Mouse (Mus musculus) thymus, postnatal 0 days (tissue): ENCODE measurements at regions not wholly inside any gene's neighbourhood (a gene's known extent, or its start where the extent isn't known, plus 50 kb on each side); places are given as distances from the start of the nearest gene placed in this dataset.

Experiments used
- DNase-seq: peaks from one replicate; pipeline ENCODE4 v3.0.0-alpha.2; 2015; ENCODE audit warnings: low spot score

DNA sequence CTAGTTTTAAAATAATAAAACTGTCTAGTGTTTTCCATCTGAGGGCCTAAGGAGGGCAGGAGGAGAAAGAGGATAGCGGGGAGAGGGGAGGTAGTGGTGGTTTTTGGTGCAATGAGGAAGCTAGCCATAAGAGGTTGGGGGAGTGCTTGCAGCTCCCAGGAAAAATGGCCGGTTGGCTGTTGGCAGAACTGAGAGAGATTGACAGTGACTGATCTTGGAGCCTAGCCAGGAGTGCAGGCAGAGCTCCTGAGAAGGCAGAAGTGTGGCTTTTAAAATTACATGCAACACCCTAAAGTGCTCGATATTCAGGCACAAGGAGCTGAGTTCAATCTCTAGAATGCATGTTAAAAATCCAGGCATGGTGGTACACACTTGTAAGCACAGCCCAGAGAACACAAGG lies 938.3 kb upstream of the 2610301B20Rik start:
- no peak for DNase-seq

- DNase-seq, result no peak
These were observed 922.9 kb upstream of the 2610301B20Rik start for GRCm38 (mm10) chr4:9951441-9951840.

- DNase-seq, result no peak
These were observed 899.7 kb upstream of the 2610301B20Rik start for GRCm38 (mm10) chr4:9974631-9975030.

- DNase-seq, result no peak
These were observed 892.8 kb upstream of the 2610301B20Rik start for GRCm38 (mm10) chr4:9981354-9982040.

- DNase-seq, result no peak
These were observed 891.3 kb upstream of the 2610301B20Rik start for GRCm38 (mm10) chr4:9982786-9983525.

DNA sequence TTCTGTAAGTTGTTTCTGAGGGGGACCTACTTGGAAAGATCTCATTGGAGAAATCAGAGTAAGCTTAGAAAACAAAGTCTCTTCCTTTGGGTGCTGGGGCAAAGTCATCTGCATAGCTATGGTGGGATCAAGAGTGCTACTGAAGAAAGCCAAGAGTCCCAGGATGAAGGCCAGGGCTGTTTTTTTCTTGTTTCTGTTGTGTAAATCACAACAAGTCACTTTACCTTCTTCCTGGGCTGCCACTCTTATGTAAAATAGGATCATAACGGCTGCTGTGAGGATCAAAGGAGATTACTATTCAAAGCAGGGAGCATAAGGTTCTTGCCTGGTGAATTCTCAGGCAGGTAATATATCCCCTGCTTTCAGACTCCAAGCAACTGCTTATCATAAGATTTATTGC lies 880.4 kb upstream of the 2610301B20Rik start:
- DNase-seq, result no peak

- no peak for DNase-seq
These were observed 879.8 kb upstream of the 2610301B20Rik start for GRCm38 (mm10) chr4:9994466-9994865.

- no peak for DNase-seq
These were observed 844.0 kb upstream of the 2610301B20Rik start for GRCm38 (mm10) chr4:10030316-10030715.

DNA sequence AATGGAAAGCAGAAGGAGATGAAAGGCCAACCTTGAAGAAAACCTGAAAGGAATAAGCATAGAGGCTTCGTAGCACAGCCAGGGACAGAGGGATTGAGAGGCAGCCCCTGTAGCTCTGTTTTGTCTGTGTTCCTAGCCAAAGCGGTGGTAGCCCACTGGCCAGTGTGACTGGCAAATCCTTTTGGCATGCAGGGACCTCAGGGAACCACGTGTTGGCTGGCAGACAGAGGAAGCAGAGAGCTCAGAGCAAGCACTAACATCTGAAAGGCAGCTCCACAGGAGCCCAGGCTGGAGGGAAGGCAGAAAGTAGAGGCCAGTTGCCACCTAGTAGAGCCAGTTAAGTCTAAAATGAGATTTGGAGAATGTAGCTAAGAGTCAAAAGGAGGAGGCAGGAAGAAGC lies 842.5 kb upstream of the 2610301B20Rik start:
- no peak for DNase-seq

DNA sequence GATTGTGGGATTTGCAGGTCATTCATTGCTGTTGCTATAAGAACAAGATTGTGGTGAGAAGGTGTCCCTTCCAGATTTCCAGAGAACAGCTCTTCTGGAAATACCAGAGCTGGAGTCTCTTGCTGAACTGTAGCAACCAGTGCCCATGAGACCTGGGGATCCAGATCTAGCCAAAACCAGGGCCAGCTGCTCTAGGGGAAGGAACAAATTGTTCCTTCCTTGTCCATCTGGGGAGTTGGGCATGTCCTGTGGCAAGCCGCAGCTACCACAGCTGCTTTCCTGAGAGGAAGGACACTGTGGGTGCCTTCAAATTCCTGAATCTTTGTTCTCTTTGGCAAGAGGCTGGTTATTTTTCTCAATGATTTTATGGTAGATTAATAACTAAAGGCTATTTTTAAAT lies 839.0 kb upstream of the 2610301B20Rik start:
- DNase-seq, result no peak

- DNase-seq, result no peak
These were observed 832.8 kb upstream of the 2610301B20Rik start for GRCm38 (mm10) chr4:10041301-10042093.

DNA sequence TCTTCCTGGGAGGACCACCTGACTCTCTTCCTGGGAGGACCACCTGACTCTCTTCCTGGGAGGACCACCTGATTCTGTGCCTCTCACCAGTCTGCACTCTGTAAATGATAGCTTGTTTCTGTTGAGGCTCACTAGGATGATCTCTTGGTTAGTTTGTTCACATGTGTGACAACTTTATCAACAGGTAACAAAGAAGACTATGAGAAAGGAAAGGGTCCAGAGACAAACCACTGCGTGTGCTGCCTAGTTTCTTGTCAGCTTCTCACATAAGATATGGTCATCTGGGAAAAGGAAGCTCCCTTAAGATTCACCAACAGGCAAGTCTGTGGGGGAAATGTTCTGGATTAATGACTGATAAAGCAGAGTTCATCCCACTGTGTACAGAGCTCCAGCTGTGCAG lies 825.5 kb upstream of the 2610301B20Rik start:
- DNase-seq, result no peak

- DNase-seq, result no peak
These were observed 824.9 kb upstream of the 2610301B20Rik start for GRCm38 (mm10) chr4:10049411-10049810.

DNA sequence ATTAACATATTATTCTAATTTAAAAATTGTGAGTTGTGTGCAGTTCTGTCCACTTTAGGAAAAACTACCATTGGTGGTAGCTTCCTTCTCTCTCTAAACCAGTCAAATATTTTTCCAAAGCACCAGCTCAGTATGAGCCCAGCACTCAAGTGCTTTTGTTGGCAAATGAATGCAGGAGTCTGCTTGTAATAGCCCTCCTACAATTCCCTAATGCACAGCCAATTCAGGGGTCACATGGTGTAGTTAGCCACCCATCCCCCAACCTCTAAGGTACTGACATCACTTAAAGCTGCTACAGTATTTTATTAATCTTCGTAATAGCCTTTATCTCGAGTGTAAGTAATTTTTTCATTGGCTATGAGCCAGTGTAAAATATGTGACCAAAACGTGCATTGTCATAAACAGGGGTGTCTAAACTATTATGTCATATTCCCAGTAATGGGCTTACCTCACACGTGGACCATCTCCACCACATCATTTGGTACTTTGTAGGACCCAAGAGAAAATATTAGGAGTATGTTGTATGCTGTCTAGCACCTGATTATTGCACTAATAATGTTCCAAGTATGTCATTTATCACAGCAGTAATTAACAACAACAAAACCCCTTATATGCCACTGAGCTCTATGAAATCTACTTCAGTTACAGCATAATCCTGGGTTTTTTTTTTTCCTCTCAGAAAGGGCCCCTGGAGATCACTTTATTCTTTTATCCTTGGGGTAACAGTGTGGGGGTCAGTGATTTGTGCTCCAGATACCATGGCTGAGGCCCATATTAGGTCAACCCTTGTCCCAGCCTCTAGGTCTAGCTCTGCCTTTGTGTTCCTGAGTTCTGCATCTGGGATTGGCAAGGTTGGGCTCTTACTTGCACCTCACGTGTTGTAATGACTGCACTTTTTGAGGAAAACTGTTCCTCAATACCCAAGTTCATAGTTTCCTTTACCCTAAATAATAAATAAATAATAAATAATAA lies 822.7 kb upstream of the 2610301B20Rik start:
- no peak for DNase-seq

- DNase-seq, result no peak
These were observed 821.4 kb upstream of the 2610301B20Rik start for GRCm38 (mm10) chr4:10052869-10053268.

DNA sequence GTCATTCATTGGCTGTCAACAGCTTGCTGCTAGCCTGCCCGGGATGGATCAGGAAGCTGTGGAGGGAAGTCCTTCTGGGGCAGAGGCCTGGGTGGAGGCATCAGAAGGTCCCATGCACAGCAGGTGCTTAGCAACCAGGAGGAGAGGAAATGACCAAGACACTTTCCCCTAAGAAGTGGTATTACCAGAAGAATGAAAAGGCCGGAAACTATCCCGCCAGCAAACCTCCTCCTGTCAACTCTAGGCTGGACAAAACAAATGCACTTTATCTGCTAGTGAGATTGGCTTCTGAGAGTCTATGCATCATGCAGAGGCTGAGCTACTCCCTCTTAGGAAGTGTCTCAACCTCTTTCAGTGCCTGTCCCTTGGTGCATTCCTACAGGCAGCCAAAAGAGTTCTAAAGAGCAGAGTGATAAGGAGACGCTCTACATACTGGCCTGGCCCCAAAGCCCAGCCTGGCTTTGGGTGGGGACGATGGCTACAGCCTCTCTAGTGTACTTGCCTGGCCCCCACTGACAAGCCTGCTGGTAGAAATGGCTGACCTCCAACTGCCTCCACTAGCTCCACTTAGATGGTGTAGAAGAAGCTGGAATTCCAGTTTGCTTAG lies 801.7 kb upstream of the 2610301B20Rik start:
- DNase-seq, result no peak

DNA sequence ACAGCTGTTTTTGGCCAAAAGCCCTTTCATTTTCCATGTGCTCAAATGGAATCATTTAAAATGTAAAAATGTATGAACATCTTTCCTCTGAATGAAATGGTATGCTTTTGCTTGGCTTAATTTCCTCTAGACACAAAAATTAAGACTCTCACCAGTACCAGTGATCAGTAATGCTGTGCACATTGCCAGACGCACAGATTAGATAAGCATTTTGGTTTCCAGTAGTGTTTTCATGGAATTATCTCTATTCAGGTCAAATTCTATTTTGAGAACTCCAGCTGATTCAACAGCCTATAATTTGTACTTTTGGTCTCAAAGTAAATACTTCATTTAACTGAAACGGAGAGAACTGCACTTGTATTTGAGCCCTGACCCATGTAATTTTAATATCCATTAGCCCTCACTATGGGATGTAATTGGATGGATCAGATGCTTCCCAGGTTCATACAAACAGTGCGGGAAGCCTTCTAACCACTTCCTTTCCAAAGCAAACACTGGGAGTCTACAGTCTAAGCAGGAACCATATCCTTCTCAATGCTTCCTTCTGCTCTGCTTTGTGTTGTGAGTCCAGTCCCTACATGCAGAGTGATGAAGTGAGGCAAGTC lies 794.6 kb upstream of the 2610301B20Rik start:
- no peak for DNase-seq

DNA sequence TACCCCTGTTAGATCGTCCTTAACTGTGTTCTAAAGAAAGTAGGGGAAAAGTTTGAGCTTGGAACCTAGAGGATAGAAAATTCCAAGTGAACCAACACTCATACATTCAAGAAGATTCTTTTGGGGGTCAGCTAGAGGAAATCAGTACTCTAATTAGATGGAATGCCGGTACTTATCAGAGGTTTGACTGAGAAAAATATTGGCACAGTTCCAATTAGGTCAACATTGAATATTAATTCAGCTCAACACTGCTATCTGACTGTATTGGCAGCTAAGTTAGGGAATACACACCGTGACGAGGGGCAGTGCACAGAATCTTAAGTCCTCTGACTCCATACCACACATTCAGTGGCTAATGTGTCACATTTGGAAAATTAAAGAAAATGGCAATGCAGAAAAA lies 759.5 kb upstream of the 2610301B20Rik start:
- DNase-seq, result no peak

DNA sequence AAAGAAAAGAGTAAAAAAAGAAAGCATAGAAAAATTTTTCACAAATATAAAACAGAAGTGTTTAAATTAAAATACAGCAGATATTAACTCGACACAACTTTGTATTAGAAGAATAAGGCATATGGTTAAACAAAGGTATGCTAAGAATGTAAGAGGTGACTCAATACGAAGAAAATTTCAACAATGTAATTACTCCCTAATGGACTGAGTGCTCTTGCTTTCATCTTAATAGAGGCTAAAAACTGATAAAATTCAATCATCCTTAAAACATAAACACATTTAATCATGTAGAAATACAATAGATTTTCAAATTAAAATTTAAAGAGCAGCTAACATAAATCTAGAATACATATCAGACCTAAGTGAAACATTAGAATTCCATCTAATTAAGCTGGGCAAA lies 756.3 kb upstream of the 2610301B20Rik start:
- DNase-seq, result no peak

DNA sequence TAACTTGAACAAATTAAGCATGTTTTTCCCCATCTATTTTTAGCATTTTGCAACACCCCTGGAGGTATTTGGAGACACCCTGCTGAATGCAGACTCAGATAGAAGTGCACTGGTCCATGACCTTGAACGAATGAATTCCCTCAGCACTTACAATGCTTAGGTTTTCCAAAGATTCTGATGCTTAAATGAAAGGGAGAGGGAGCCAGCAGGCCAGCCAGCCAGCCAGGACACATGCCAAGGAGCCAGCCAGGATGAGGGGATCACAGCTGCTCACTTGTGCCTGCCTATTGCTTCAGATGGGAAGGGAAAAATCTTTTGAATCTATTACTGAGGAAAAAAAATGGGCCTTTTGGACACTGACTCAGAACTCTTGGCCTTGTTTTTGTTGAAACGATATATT lies 750.0 kb upstream of the 2610301B20Rik start:
- no peak for DNase-seq
